ENCODE assay signal across 21 mouse cellular contexts in the genomic region with DNA sequence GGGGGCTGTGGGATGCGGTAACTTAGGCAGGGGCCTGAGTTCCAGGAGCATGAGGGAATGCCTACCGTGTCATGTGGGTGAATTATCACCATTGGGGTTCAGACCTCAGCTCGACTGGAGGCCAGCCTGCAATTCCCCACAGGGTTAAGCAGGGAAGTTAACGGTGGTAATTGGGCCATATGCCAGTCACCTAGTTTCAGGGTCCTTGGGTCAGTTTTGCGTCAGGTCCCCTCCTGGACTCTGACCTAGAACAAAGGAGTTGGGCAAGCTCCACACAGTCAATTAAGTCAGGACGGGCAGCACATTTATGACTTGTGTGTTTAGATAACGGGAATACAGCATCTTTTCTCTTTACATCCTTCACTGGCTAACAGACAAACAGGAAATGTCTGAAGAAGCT. TPM values are rescaled to one million over a fixed set of nuclear protein-coding genes. Genes with fewer than 3 reads are reported as not detected.
DNase-seq lines count a peak whose midpoint lies in the region; ATAC-seq and TF ChIP-seq lines count a peak whose summit lies in the region.
"Had no signal": no experiment of that assay in that cellular context is flagged by ENCODE, and none has a peak within 500 bp of the region (broad histone marks: within the 10 kb centered on the region; RNA-seq: fewer than 3 reads in every experiment).

No protein-coding gene starts in this region.

- no peak overlapping the region for H3K27ac ChIP-seq in heart, embryonic 13.5 days (replicated peaks)
- H3K27ac ChIP-seq in kidney, postnatal 0 days, result 0 out of 2 replicates have a peak overlapping the region, but pooled peaks have one; percentile 36
- peak overlapping the region; percentile 38; the same call in 1 of the 2 replicates for H3K27ac ChIP-seq in intestine, embryonic 14.5 days (ENCODE audit: low read depth)
- H3K27ac ChIP-seq in limb, embryonic 12.5 days, result peak overlapping the region; percentile 56
- H3K27ac ChIP-seq in gastrocnemius, adult 2 months, result no peak overlapping the region
- H3K27ac ChIP-seq: embryonic facial prominence, embryonic 12.5 days; liver, embryonic 14.5 days; midbrain, embryonic 13.5 days; neural tube, embryonic 12.5 days had no signal

- no peaks in the 10 kb centered on the region for H3K9me3 ChIP-seq in heart, embryonic 13.5 days
- no peaks in the 10 kb centered on the region for H3K9me3 ChIP-seq in kidney, postnatal 0 days (replicated peaks; ENCODE audit: low read length)
- no peaks in the 10 kb centered on the region for H3K9me3 ChIP-seq in intestine, embryonic 14.5 days (ENCODE audit: control insufficient read depth, low read length)
- H3K9me3 ChIP-seq in limb, embryonic 12.5 days, result no peaks in the 10 kb centered on the region
- H3K9me3 ChIP-seq: embryonic facial prominence, embryonic 12.5 days; midbrain, embryonic 13.5 days; neural tube, embryonic 12.5 days had no signal

- TF ChIP-seq CTCF in kidney, postnatal 0 days (IDR thresholded peaks at IDR 0.05; ENCODE audit: low read depth), result no peak
- no peak for TF ChIP-seq CTCF in gastrocnemius, adult 2 months (IDR thresholded peaks at IDR 0.05)

- peaks cover 14% of the 10 kb centered on the region for H3K4me1 ChIP-seq in heart, embryonic 13.5 days
- 0 out of 2 replicates have a peak, but pooled peaks cover 4% of the 10 kb centered on the region for H3K4me1 ChIP-seq in kidney, postnatal 0 days (replicated peaks; ENCODE audit: insufficient read depth, low read length)
- peaks cover 16% of the 10 kb centered on the region; the same call in 1 of the 2 replicates for H3K4me1 ChIP-seq in intestine, embryonic 14.5 days (replicated peaks; ENCODE audit: control insufficient read depth, insufficient read depth, low read length)
- peaks cover 29% of the 10 kb centered on the region for H3K4me1 ChIP-seq in limb, embryonic 12.5 days (replicated peaks)

- no peaks in the 10 kb centered on the region for H3K36me3 ChIP-seq in heart, embryonic 13.5 days
- H3K36me3 ChIP-seq in kidney, postnatal 0 days (ENCODE audit: insufficient read depth, low read length), result no peaks in the 10 kb centered on the region
- no peaks in the 10 kb centered on the region for H3K36me3 ChIP-seq in intestine, embryonic 14.5 days (ENCODE audit: control insufficient read depth, insufficient read depth, low read length)
- H3K36me3 ChIP-seq in limb, embryonic 12.5 days, result no peaks in the 10 kb centered on the region
- H3K36me3 ChIP-seq: embryonic facial prominence, embryonic 12.5 days; midbrain, embryonic 13.5 days; neural tube, embryonic 12.5 days had no signal

- no peak for DNase-seq in heart, postnatal 36 days
- peak; percentile 15 for DNase-seq in kidney, postnatal 0 days (ENCODE audit: low spot score)
- no peak for DNase-seq in kidney, adult 8-10 months
- no peak for DNase-seq in intestine, embryonic 14.5 days (ENCODE audit: low spot score)
- DNase-seq in gastrocnemius, adult 2 months, result no peak
- no peak for DNase-seq in frontal cortex, postnatal 36 days (ENCODE audit: low spot score in 2 of 2)
- DNase-seq: cerebellum, adult 18-20 months; gastrocnemius, postnatal 36 days; lung, postnatal 14 days; spleen, adult 18-20 months; thymus, postnatal 36 days had no signal

- intact Hi-C loops in heart, postnatal 36 days (cut with DNase I), result no loop called here
- intact Hi-C loops in gastrocnemius, adult 2 months (cut with DNase I), result no loop called here

- ATAC-seq in heart, embryonic 13.5 days (ENCODE audit: extremely low read depth, insufficient number of reproducible peaks, low FRiP score, low TSS enrichment), result no peak
- no peak for ATAC-seq in kidney, postnatal 0 days (replicated peaks; ENCODE audit: low FRiP score, low read depth)
- ATAC-seq in intestine, embryonic 14.5 days (replicated peaks; ENCODE audit: low FRiP score, low TSS enrichment, low read depth), result no peak
- ATAC-seq in limb, embryonic 12.5 days (ENCODE audit: insufficient number of reproducible peaks, insufficient read depth, low FRiP score, low TSS enrichment, low read depth), result no peak
- ATAC-seq: forebrain, embryonic 14.5 days; inflammation-experienced regulatory T-cells, adult 6 months; midbrain, embryonic 13.5 days had no signal

- H3K9ac ChIP-seq in heart, embryonic 13.5 days, result 0 out of 2 replicates have a peak overlapping the region, but pooled peaks have one; percentile 10
- 0 out of 2 replicates have a peak overlapping the region, but pooled peaks have one; percentile 27 for H3K9ac ChIP-seq in kidney, postnatal 0 days (ENCODE audit: low read depth, low read length)
- H3K9ac ChIP-seq in intestine, embryonic 14.5 days (ENCODE audit: low read length), result no peak overlapping the region
- H3K9ac ChIP-seq in limb, embryonic 12.5 days (replicated peaks), result no peak overlapping the region
- H3K9ac ChIP-seq: embryonic facial prominence, embryonic 12.5 days; liver, embryonic 14.5 days; neural tube, embryonic 12.5 days had no signal

- no peak overlapping the region for H3K4me2 ChIP-seq in heart, embryonic 13.5 days
- H3K4me2 ChIP-seq in kidney, postnatal 0 days (ENCODE audit: low read length), result no peak overlapping the region
- H3K4me2 ChIP-seq in intestine, embryonic 14.5 days (ENCODE audit: low read length), result no peak overlapping the region
- 0 out of 2 replicates have a peak overlapping the region, but pooled peaks have one; percentile 5 for H3K4me2 ChIP-seq in limb, embryonic 12.5 days
- H3K4me2 ChIP-seq: embryonic facial prominence, embryonic 12.5 days; midbrain, embryonic 13.5 days; neural tube, embryonic 12.5 days had no signal

- 36% methylated on average over 7 of the region's 7 CpGs for WGBS in heart, embryonic 13.5 days
- WGBS in kidney, postnatal 0 days, result 9% methylated on average over 7 of the region's 7 CpGs
- WGBS in intestine, embryonic 14.5 days, result 18% methylated on average over 7 of the region's 7 CpGs
- 26% methylated on average over 7 of the region's 7 CpGs for WGBS in limb, embryonic 12.5 days

- no peak overlapping the region for H3K4me3 ChIP-seq in heart, embryonic 13.5 days
- H3K4me3 ChIP-seq in kidney, postnatal 0 days (replicated peaks; ENCODE audit: low read depth, low read length), result no peak overlapping the region
- no peak overlapping the region for H3K4me3 ChIP-seq in intestine, embryonic 14.5 days (ENCODE audit: low read depth, low read length)
- H3K4me3 ChIP-seq in limb, embryonic 12.5 days (replicated peaks), result no peak overlapping the region
- H3K4me3 ChIP-seq in gastrocnemius, adult 2 months, result no peak overlapping the region
- H3K4me3 ChIP-seq: embryonic facial prominence, embryonic 12.5 days; erythroblast, embryonic 14.5 days; midbrain, embryonic 13.5 days; neural tube, embryonic 12.5 days had no signal

- H3K27me3 ChIP-seq in heart, embryonic 13.5 days (replicated peaks), result no peaks in the 10 kb centered on the region
- no peaks in the 10 kb centered on the region for H3K27me3 ChIP-seq in kidney, postnatal 0 days (ENCODE audit: insufficient read depth, low read length)
- no peaks in the 10 kb centered on the region for H3K27me3 ChIP-seq in intestine, embryonic 14.5 days (replicated peaks; ENCODE audit: control insufficient read depth, insufficient read depth, low read length)
- no peaks in the 10 kb centered on the region for H3K27me3 ChIP-seq in limb, embryonic 12.5 days
- H3K27me3 ChIP-seq: CH12.LX; embryonic facial prominence, embryonic 12.5 days; midbrain, embryonic 13.5 days; neural tube, embryonic 12.5 days had no signal

RNA-seq across cellular contexts. Expression of gene Supt5, which starts 2.8 kb away (rescaled TPM):
- polyA plus RNA-seq in heart, embryonic 13.5 days (2015; fragmentation: Nextera tagmentation; extraction: Ambion mirVana), result 60.1 and 62.3 TPM in 2 replicates
- 10 to 100 TPM; 56.8 to 62.8 TPM for total RNA-seq in heart, postnatal 36 days (2021)
- polyA plus RNA-seq in kidney, postnatal 0 days (2015; fragmentation: Nextera tagmentation; extraction: Ambion mirVana), result 53.4 and 59.8 TPM in 2 replicates
- polyA plus RNA-seq in intestine, embryonic 14.5 days (2014; fragmentation: Nextera tagmentation; extraction: Ambion mirVana), result 74.5 and 78.9 TPM in 2 replicates
- polyA plus RNA-seq in limb, embryonic 12.5 days (2016; fragmentation: Nextera tagmentation; extraction: Ambion mirVana), result 99.0 and 117 TPM in 2 replicates
- total RNA-seq in gastrocnemius, adult 2 months (2021), result 10 to 100 TPM; 57.9 to 68.6 TPM

RNA-seq across cellular contexts. Expression of gene Rps16, which starts 9.1 kb away (rescaled TPM):
- 599 and 651 TPM in 2 replicates for polyA plus RNA-seq in heart, embryonic 13.5 days (2015; fragmentation: Nextera tagmentation; extraction: Ambion mirVana)
- total RNA-seq in heart, postnatal 36 days (2021), result 100 to 1,000 TPM; 494 to 516 TPM
- polyA plus RNA-seq in kidney, postnatal 0 days (2015; fragmentation: Nextera tagmentation; extraction: Ambion mirVana), result 1,088 and 1,198 TPM in 2 replicates
- polyA plus RNA-seq in intestine, embryonic 14.5 days (2014; fragmentation: Nextera tagmentation; extraction: Ambion mirVana), result 1,380 and 1,495 TPM in 2 replicates
- 915 and 927 TPM in 2 replicates for polyA plus RNA-seq in limb, embryonic 12.5 days (2016; fragmentation: Nextera tagmentation; extraction: Ambion mirVana)
- total RNA-seq in gastrocnemius, adult 2 months (2021), result 100 to 1,000 TPM; 373 to 449 TPM

RNA-seq across cellular contexts. Expression of gene Timm50, which starts 29.5 kb away (rescaled TPM):
- polyA plus RNA-seq in heart, embryonic 13.5 days (2015; fragmentation: Nextera tagmentation; extraction: Ambion mirVana), result 114 and 131 TPM in 2 replicates
- 10 to 100 TPM; 58.9 to 66.3 TPM for total RNA-seq in heart, postnatal 36 days (2021)
- polyA plus RNA-seq in kidney, postnatal 0 days (2015; fragmentation: Nextera tagmentation; extraction: Ambion mirVana), result 117 and 122 TPM in 2 replicates
- 183 and 198 TPM in 2 replicates for polyA plus RNA-seq in intestine, embryonic 14.5 days (2014; fragmentation: Nextera tagmentation; extraction: Ambion mirVana)
- polyA plus RNA-seq in limb, embryonic 12.5 days (2016; fragmentation: Nextera tagmentation; extraction: Ambion mirVana), result 166 and 169 TPM in 2 replicates
- total RNA-seq in gastrocnemius, adult 2 months (2021), result 10 to 100 TPM; 38.2 to 49.3 TPM

RNA-seq across cellular contexts. Expression of gene Plekhg2, which starts 31.0 kb away (rescaled TPM):
- 43.5 and 49.3 TPM in 2 replicates for polyA plus RNA-seq in heart, embryonic 13.5 days (2015; fragmentation: Nextera tagmentation; extraction: Ambion mirVana)
- 10 to 100 TPM; 15.1 to 15.8 TPM for total RNA-seq in heart, postnatal 36 days (2021)
- 29.9 and 33.3 TPM in 2 replicates for polyA plus RNA-seq in kidney, postnatal 0 days (2015; fragmentation: Nextera tagmentation; extraction: Ambion mirVana)
- 54.3 and 68.4 TPM in 2 replicates for polyA plus RNA-seq in intestine, embryonic 14.5 days (2014; fragmentation: Nextera tagmentation; extraction: Ambion mirVana)
- 96.9 and 106 TPM in 2 replicates for polyA plus RNA-seq in limb, embryonic 12.5 days (2016; fragmentation: Nextera tagmentation; extraction: Ambion mirVana)
- total RNA-seq in gastrocnemius, adult 2 months (2021), result 1 to 10 TPM; 4.0 to 7.5 TPM

RNA-seq across cellular contexts. Expression of gene Zfp36, which starts 38.7 kb away (rescaled TPM):
- polyA plus RNA-seq in heart, embryonic 13.5 days (2015; fragmentation: Nextera tagmentation; extraction: Ambion mirVana), result 11.9 and 13.6 TPM in 2 replicates
- total RNA-seq in heart, postnatal 36 days (2021), result 10 to 100 TPM; 14.7 to 29.0 TPM
- 18.6 and 19.6 TPM in 2 replicates for polyA plus RNA-seq in kidney, postnatal 0 days (2015; fragmentation: Nextera tagmentation; extraction: Ambion mirVana)
- polyA plus RNA-seq in intestine, embryonic 14.5 days (2014; fragmentation: Nextera tagmentation; extraction: Ambion mirVana), result 19.0 and 21.9 TPM in 2 replicates
- 7.1 and 7.7 TPM in 2 replicates for polyA plus RNA-seq in limb, embryonic 12.5 days (2016; fragmentation: Nextera tagmentation; extraction: Ambion mirVana)
- total RNA-seq in gastrocnemius, adult 2 months (2021), result 10 to 100 TPM; 10.0 to 36.7 TPM

Comparison
In these comparisons a context has a peak if more than half of its experiments do, and no peak if none do; other contexts are left out.
1. H3K27ac ChIP-seq: peak in kidney, postnatal 0 days (single experiment), intestine, embryonic 14.5 days (single experiment) and limb, embryonic 12.5 days (single experiment); none in heart, embryonic 13.5 days (single experiment) and gastrocnemius, adult 2 months (single experiment).
2. H3K9ac ChIP-seq: peak in heart, embryonic 13.5 days (single experiment) and kidney, postnatal 0 days (single experiment); none in intestine, embryonic 14.5 days (single experiment) and limb, embryonic 12.5 days (single experiment).